Mouse (Mus musculus) MEL (cell line): ENCODE measurements at regions not wholly inside any gene's neighbourhood (a gene's known extent, or its start where the extent isn't known, plus 50 kb on each side); places are given as distances from the start of the nearest gene placed in this dataset.

ENCODE experiments used
- DNase-seq: peaks from one replicate; pipeline ENCODE4 v3.0.0; 2011; ENCODE audit warnings: low read depth, low spot score
- H3K27ac ChIP-seq: 2 replicates; pipeline ENCODE4 v1.5.1; 2012; ENCODE audit warnings: low read depth, mild to moderate bottlenecking, control low read depth, low read length, moderate library complexity; ENCODE audit not compliant: control insufficient read depth
- H3K27me3 ChIP-seq, 2 experiments: fragments of 150-350 bp in 1 of 2; sonication (generic) in 1 of 2; 2 replicates each; pipeline ENCODE4 v1.6.1; 2012; ENCODE audit warnings: low read length in 2 of 2, mild to moderate bottlenecking in 2 of 2, improper control_type of control experiment in 1 of 2, moderate library complexity in 1 of 2; ENCODE audit not compliant: insufficient read depth in 2 of 2, control insufficient read depth in 1 of 2
- H3K36me3 ChIP-seq, 2 experiments: 2 replicates each; pipeline ENCODE4 v1.6.1; 2012 to 2014; ENCODE audit warnings: low read length in 2 of 2, improper control_type of control experiment in 1 of 2, inconsistent platforms in 1 of 2, mild to moderate bottlenecking in 1 of 2; ENCODE audit not compliant: insufficient read depth in 2 of 2, control insufficient read depth in 1 of 2
- H3K4me1 ChIP-seq, 2 experiments: fragments of 150-350 bp in 1 of 2; sonication (generic) in 1 of 2; 2 replicates each; pipeline ENCODE4 v1.6.1; 2012; ENCODE audit warnings: low read length in 2 of 2, improper control_type of control experiment in 1 of 2, mild to moderate bottlenecking in 1 of 2; ENCODE audit not compliant: insufficient read depth in 2 of 2, control insufficient read depth in 1 of 2
- H3K4me3 ChIP-seq, 2 experiments: fragments of 150-350 bp in 1 of 2; sonication (generic) in 1 of 2; 2 replicates each; pipeline ENCODE4 v1.5.1; 2012; ENCODE audit warnings: low read depth in 2 of 2, low read length in 2 of 2, mild to moderate bottlenecking in 2 of 2, moderate library complexity in 2 of 2, control low read depth in 1 of 2, improper control_type of control experiment in 1 of 2; ENCODE audit not compliant: control insufficient read depth in 1 of 2, insufficient read depth in 1 of 2
- H3K79me2 ChIP-seq: 2 replicates; pipeline ENCODE4 v1.6.1; 2012; ENCODE audit warnings: mild to moderate bottlenecking, low read length, moderate library complexity; ENCODE audit not compliant: control insufficient read depth, poor library complexity, insufficient read depth
- H3K9ac ChIP-seq: 2 replicates; pipeline ENCODE4 v1.6.1; 2012; ENCODE audit warnings: low read depth, mild to moderate bottlenecking, control low read depth, low read length, moderate library complexity; ENCODE audit not compliant: control insufficient read depth, poor library complexity, severe bottlenecking
- H3K9me3 ChIP-seq: fragments of 150-350 bp; sonication (generic); replicated peaks from 2 replicates; pipeline ENCODE4 v1.6.1; 2012; ENCODE audit warnings: mild to moderate bottlenecking, low read length, improper control_type of control experiment, moderate library complexity; ENCODE audit not compliant: insufficient read depth
- CHD2 ChIP-seq: IDR thresholded peaks from 2 replicates; pipeline ENCODE4 v1.6.1; 2011; ENCODE audit warnings: low read length, improper control_type of control experiment
- E2F4 ChIP-seq: IDR thresholded peaks from 2 replicates; pipeline ENCODE4 v1.6.1; 2011; ENCODE audit warnings: low read depth, low read length, improper control_type of control experiment, borderline replicate concordance
- EP300 ChIP-seq, 2 experiments: IDR thresholded peaks; 2 replicates each; pipeline ENCODE4 v1.6.1; 2011; ENCODE audit warnings: improper control_type of control experiment in 2 of 2, low read length in 2 of 2, low read depth in 1 of 2, mild to moderate bottlenecking in 1 of 2
- GATA1 ChIP-seq: IDR thresholded peaks from 2 replicates; pipeline ENCODE4 v1.6.1; 2011; ENCODE audit warnings: low read depth, low read length, improper control_type of control experiment
- MEF2A ChIP-seq: IDR thresholded peaks from 2 replicates; pipeline ENCODE4 v1.6.1; 2014; ENCODE audit warnings: low read depth, mild to moderate bottlenecking, inconsistent platforms, low read length, improper control_type of control experiment; ENCODE audit not compliant: poor library complexity, insufficient replicate concordance, severe bottlenecking; ENCODE audit errors: extremely low read depth
- MXI1 ChIP-seq: IDR thresholded peaks from 2 replicates; pipeline ENCODE4 v1.6.1; 2011; ENCODE audit warnings: mild to moderate bottlenecking, low read depth, low read length, improper control_type of control experiment
- MYC ChIP-seq: IDR thresholded peaks from 2 replicates; pipeline ENCODE4 v1.6.1; 2011; ENCODE audit warnings: low read depth, mild to moderate bottlenecking, low read length, improper control_type of control experiment, moderate library complexity
- NRF1 ChIP-seq: IDR thresholded peaks from 2 replicates; pipeline ENCODE4 v1.6.1; 2014; ENCODE audit warnings: low read depth, mild to moderate bottlenecking, inconsistent platforms, low read length, improper control_type of control experiment, moderate library complexity; ENCODE audit not compliant: poor library complexity, insufficient read depth, severe bottlenecking
- POLR2AphosphoS2 ChIP-seq: IDR thresholded peaks from 2 replicates; pipeline ENCODE4 v1.6.1; 2011; ENCODE audit warnings: low read length, improper control_type of control experiment
- SIN3A ChIP-seq: IDR thresholded peaks from 2 replicates; pipeline ENCODE4 v1.6.1; 2012; ENCODE audit warnings: low read length, improper control_type of control experiment, inconsistent platforms
- TAL1 ChIP-seq: IDR thresholded peaks from 2 replicates; pipeline ENCODE4 v1.6.1; 2012; ENCODE audit warnings: mild to moderate bottlenecking, inconsistent platforms, low read length, moderate library complexity, mixed read lengths
- UBTF ChIP-seq: IDR thresholded peaks from 2 replicates; pipeline ENCODE4 v1.6.1; 2012; ENCODE audit warnings: low read depth, mild to moderate bottlenecking, inconsistent platforms, low read length, improper control_type of control experiment, moderate library complexity, borderline replicate concordance; ENCODE audit not compliant: insufficient read depth
- USF2 ChIP-seq, 2 experiments: IDR thresholded peaks; 2 replicates each; pipeline ENCODE4 v1.6.1; 2011 to 2012; ENCODE audit warnings: improper control_type of control experiment in 2 of 2, low read length in 2 of 2, borderline replicate concordance in 1 of 2, inconsistent platforms in 1 of 2, low read depth in 1 of 2, mild to moderate bottlenecking in 1 of 2; ENCODE audit not compliant: insufficient read depth in 1 of 2
- ZC3H11A ChIP-seq: IDR thresholded peaks from 2 replicates; pipeline ENCODE4 v1.6.1; 2012; ENCODE audit warnings: low read depth, mild to moderate bottlenecking, inconsistent platforms, low read length, improper control_type of control experiment
- ZNF384 ChIP-seq: IDR thresholded peaks from 2 replicates; pipeline ENCODE4 v1.6.1; 2012; ENCODE audit warnings: low read depth, mild to moderate bottlenecking, inconsistent platforms, low read length, improper control_type of control experiment

DNA sequence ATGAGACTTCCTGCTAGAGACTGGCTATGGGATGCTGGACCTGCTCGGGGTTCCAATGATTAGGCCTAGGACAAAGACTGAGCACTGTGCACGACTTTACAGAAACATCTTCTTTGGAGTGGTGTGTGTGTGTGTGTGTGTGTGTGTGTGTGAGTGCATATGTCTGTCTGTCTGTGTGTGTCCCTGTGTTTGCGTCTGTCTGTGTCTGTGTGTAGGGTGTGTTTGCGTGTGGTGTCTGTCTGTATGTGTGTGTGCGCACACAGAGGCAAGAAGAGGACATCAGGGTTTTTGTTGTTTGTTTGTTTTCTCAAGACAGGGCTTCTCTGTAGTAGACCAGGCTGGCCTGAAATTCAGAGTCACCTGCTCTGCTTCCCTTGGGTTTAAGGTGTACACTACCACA, 51.9 kb upstream of the Slco4a1 start:
- H3K4me3 ChIP-seq, result no peak overlapping the region
- H3K4me1 ChIP-seq, result no peaks in the 10 kb centered on the region
- H3K9ac ChIP-seq, result no peak overlapping the region
- H3K27me3 ChIP-seq, result peaks cover 3 to 4% of the 10 kb centered on the region in 2 experiments; a peak in 3 of 4 replicates
- no peaks in the 10 kb centered on the region for H3K79me2 ChIP-seq
- DNase-seq, result no peak
- no peaks in the 10 kb centered on the region for H3K9me3 ChIP-seq
- H3K27ac ChIP-seq, result no peak overlapping the region
- H3K36me3 ChIP-seq, result no peaks in the 10 kb centered on the region
- TF ChIP-seq MEF2A (no peak), NRF1 (no peak), EP300 (IDR thresholded peaks at IDR 0.05; ENCODE audit: low read depth in 1 of 2, low read length in 2 of 2) (no peak), MXI1 (no peak), CHD2 (no peak), E2F4 (no peak), MYC (no peak), USF2 (IDR thresholded peaks at IDR 0.05; ENCODE audit: borderline replicate concordance in 1 of 2, insufficient read depth in 1 of 2, low read depth in 1 of 2, low read length in 2 of 2) (no peak)

DNA sequence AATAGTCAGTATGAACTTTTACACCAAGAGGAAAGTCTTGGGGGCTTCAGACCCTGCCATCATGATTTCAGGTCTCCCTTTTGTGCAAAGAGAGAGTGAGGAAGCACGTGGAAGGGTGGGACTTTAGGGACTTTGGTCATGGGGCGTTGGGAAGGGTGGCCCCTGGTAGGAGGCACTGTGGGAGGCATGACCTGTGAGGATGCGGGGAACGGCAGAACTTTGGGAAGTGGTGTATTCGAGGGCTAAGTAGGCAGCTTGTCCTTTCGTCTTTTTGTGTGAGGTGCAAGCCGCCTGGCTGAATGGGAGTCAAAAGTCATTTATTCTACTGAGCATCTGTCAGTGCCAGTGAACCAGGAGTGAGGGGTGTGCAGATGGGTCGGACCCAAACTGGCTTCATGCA, 52.4 kb upstream of the Slco4a1 start:
- Histone ChIP-seq H3K4me3 (no peak overlapping the region), H3K79me2 (no peaks in the 10 kb centered on the region), H3K36me3 (no peaks in the 10 kb centered on the region), H3K27me3 (peaks cover 3 to 4% of the 10 kb centered on the region in 2 experiments; a peak in 3 of 4 replicates), H3K9me3 (no peaks in the 10 kb centered on the region), H3K27ac (no peak overlapping the region), H3K4me1 (no peaks in the 10 kb centered on the region), H3K9ac (no peak overlapping the region)
- no peak for DNase-seq
- TF ChIP-seq POLR2AphosphoS2 (no peak), GATA1 (no peak), SIN3A (no peak), NRF1 (no peak), E2F4 (no peak), MXI1 (no peak), ZC3H11A (no peak), TAL1 (no peak), UBTF (no peak), MYC (no peak), ZNF384 (no peak)
